Mouse (Mus musculus) neural tube, embryonic 10.5 days (tissue): ENCODE results near the gene Nostrin.

Experiments
- DNase-seq: peaks from one replicate; pipeline ENCODE4 v3.0.0-alpha.2; 2017; ENCODE audit warnings: low spot score; ENCODE audit errors: extremely low spot score

Gene Nostrin

DNA sequence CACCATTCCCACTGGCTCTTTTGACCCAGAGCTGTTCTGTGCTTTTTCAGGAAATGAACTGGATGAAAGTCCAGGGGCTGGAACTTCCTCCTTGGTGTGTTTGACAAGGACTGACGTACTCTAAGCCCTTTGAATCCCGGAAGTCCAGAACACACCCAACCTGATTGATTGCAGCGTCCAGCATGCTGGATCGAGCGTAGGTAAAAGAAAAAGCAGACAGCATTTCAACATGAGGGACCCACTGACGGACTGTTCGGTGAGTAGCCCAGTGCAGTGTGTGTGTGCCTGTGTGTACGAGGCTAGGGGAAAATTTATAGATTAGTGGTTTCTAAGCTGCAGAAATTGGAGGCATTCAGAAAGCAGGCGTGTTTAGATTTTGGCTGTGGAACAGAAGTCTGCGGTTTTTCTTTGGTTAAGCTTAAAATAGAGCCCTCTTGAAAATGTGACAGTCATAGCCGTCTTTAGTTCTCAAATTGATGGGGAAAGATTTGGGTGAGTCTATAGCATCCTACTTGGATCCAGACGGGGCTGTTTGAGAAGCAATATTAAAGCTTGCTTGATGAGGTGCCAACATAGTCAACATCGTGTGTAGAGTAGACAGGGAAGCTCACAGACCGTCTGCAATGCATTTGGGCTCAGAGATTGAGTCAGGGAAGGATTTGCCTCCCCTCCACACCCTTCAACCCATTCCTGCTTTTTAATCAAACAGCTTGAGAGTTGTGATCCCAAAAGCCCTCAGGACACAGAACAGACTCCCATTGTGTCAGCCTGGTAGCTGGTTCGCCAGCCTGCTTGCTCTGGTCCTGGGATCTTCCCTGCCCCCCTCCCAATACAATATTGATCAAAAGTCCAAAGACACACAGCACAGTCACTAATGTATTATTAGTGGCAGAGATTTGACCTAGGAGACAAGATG lies at the start of gene Nostrin:
TSS of gene Nostrin (plus strand) at position 140 of the 916 bp plus-strand sequence.
- DNase-seq = no peak

DNA sequence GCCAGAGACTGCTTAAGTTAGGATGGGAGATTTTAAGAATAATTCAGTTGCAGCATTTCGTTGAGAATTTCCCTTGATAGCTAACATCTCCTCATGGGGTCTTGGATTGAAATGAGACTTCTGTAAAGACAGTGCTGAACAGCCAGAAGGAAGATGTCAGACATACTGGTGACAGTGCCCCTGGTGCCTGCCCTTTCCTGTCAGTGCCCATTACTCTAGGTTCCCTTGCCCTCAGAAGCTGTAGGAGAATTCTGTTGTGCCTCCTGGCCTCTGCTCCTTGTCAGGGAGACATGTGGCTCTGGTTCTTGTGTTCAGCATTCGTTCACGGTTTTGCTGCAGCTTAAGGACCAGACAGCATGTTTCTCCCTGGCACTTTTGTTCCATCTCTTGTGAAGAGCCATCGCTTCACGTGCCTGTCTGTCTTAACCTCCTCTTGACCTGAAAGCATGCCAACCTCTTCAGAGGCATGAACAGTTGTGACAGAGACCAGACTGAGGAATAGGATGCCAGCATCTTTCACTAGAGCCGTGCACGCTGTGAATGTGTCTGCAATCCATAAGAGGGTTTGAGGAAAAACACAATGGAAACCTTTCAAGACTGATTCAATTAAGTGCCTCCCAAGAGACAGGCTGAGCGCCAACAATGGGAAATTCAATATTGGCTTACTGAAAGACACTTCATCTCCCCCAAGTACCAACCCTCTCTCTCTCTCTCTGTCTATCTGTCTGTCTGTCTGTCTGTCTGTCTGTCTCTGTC lies 48.9 kb upstream of the Nostrin start:
- DNase-seq = no peak

GRCm38 (mm10) chr2:69095836-69096235 lies 39.8 kb upstream of the Nostrin start:
- no peak for DNase-seq

GRCm38 (mm10) chr2:69096821-69097220 lies 38.8 kb upstream of the Nostrin start:
- DNase-seq = no peak

DNA sequence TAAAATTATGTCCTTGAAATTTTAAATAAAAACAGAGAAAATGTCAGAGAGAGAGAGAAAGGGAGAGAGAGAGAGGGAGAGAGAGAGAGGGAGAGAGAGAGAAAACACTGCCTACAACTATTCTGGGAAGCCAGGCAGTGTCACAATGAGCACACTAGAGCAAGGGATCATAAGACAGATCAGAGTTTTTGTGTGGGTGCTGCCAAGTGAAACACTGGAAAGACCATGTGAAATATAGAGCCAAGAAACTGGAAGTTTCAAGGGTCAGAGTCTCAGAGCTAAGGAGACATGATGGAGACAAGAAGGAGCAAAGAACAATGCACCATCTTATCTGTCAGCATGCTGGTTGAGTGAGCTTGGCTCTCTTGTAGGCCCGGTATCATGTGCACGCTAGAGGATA lies 38.1 kb upstream of the Nostrin start:
- DNase-seq = no peak

DNA sequence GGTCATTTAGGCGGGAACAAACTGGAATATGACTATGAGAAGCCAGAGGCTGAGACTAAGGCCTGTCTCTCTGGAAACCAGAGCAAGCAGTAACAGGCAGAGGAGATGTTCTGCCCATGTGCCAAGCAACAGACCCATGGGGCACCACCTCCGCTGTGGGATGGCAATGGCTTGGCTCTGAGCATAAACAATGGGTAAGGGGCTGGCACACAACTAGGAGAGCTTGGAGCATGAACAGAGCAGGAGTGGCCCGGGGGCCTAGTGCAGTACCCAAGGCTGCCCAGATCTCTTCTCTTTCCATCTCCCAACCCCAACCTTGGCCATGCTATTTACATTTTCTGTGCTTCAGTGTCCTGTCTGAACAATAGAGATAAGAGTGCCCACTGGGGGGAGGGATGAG lies 36.9 kb upstream of the Nostrin start:
- no peak for DNase-seq

GRCm38 (mm10) chr2:69099147-69099546 lies 36.5 kb upstream of the Nostrin start:
- DNase-seq = no peak

DNA sequence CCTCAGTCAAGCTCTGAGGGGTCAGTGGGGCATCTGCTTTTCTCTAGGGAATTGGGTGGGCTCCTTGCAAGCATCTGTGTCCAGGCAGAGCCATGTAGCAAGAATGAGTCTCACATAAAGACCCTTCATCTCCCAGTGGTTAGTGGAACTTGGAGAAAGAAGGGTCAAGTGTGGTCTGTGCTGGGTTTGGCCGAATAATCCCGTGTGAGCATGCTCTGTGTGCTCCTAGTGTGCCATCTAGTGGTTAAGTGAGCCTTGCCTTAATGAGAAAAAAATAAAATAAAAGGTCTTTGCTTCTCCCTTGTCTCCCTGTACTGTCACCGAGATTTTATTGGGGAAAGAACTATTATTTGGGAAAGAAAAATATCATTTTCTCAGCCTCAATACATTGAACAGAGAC lies 34.9 kb upstream of the Nostrin start:
- no peak for DNase-seq

DNA sequence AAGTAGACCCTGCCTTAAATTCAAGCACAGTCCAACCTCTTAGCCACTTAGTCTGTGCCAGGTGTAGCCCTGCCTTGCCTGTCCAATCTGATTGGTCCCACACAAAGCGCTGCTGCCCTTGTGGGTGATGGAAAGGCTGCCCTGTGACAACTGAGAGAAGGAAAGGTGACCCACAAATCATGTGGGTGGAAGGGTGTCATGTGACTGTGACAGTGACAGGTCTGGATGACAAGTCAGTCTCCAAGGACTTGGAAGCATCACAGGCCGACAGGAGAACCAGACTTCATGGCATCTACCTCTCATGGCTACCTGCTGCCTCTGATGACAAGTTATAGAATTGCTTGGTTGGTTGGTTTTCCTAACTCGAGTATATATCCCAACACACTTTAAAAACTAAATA lies 32.1 kb upstream of the Nostrin start:
- no peak for DNase-seq

DNA sequence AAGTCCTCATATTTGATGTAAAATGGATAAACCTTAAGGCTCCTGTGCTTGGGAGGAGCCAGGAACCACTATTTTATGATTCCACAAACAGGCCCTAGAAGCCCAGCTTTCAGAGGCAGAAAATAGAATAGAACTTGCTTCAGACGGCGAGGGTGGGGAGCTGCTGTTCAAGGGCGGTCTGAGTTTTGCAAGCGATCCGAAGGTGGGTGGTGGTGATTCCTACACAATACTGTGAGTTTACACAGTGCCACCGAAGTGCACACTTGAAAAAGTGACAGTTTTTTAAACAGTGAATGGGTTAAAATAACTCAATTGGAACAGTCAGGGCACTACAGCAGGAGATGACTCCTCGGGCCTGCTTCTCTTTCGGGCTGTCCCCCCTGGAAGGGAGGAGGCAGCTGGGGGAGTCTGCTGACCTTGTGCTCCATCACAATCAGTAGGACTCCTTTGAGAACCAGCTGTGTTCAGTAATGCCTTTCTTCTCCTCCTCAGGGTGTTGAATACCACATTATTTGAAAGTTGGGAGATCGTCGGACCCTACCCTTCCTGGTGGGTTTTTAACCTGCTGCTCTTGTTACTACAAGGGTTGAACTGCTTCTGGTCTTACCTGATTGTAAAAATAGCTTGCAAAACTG lies 31.0 kb upstream of the Nostrin start:
- no peak for DNase-seq

- no peak for DNase-seq
Observed at GRCm38 (mm10) chr2:69109246-69109645, 26.4 kb upstream of the Nostrin start.

GRCm38 (mm10) chr2:69109710-69110109 lies 25.9 kb upstream of the Nostrin start:
- no peak for DNase-seq

- DNase-seq = no peak
Observed at GRCm38 (mm10) chr2:69112609-69113008, 23.0 kb upstream of the Nostrin start.

GRCm38 (mm10) chr2:69113829-69114547 lies 21.6 kb upstream of the Nostrin start:
- DNase-seq = no peak

- no peak for DNase-seq
Observed at GRCm38 (mm10) chr2:69115921-69116320, 19.7 kb upstream of the Nostrin start.

- no peak for DNase-seq
Observed at GRCm38 (mm10) chr2:69116767-69117166, 18.8 kb upstream of the Nostrin start.

GRCm38 (mm10) chr2:69118994-69119393 lies 16.6 kb upstream of the Nostrin start:
- no peak for DNase-seq

- no peak for DNase-seq
Observed at GRCm38 (mm10) chr2:69119718-69120117, 15.9 kb upstream of the Nostrin start.

DNA sequence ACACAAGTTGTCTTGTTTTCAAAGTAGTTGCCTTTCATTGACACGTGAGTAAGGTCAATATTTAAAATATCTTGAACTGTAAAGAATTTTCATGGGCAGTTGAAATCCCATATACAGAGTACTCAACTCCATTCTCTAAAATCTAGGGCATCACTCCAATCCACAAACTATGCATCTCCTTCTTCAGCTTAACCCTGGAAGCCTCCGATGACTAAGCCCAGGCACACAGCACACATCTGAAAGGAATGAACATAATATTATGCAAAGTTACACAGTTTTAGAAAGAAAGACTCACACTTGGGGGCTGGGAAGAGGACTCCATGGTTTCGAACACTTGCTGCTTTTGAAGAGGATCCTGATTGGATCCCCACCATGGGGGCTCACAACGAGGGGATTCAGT lies 13.9 kb upstream of the Nostrin start:
- no peak for DNase-seq

- no peak for DNase-seq
Observed at GRCm38 (mm10) chr2:69125425-69125824, 10.2 kb upstream of the Nostrin start.

- DNase-seq = no peak
Observed at GRCm38 (mm10) chr2:69128321-69128720, 7.3 kb upstream of the Nostrin start.
